Mouse (Mus musculus): ENCODE results near the gene Mapk12. TPM values are rescaled to one million over a fixed set of nuclear protein-coding genes. Genes with fewer than 3 reads are reported as not detected.

Gene Mapk12
- polyA plus RNA-seq (2015; fragmentation: Nextera tagmentation; extraction: Ambion mirVana), result 6.6 and 7.4 TPM in 2 replicates

DNA sequence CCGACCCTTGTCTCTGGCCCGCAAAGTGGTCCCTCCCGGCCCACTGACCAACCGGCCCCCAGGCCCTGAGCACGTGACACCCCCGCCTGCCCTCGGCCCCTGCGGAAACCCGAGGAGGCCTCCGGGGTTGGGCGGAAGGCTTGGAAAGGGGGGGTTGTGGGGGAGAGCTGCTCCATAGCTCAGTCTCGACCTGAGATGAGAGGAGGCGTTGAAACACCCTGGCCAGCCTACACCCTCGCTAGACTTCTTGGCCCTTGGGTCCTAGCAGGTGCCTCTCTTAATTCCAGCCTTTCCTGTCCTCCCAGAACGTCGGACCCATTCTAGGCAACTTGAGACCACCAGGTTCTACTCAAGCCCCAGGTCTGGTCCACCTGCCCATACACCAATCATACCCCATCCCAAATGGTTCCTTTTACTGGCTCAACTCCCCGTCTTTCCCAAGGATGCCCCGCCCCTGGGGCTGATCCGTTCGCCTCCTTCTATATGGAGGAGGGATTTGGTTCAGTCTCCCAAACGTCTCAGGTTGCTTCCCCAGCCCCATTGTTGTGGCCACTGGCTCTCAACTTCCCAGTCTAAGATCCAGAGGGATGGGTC is at the start of gene Mapk12:
TSS of gene Mapk12 (minus strand) at position 45 of the 594 bp plus-strand sequence.

DNA sequence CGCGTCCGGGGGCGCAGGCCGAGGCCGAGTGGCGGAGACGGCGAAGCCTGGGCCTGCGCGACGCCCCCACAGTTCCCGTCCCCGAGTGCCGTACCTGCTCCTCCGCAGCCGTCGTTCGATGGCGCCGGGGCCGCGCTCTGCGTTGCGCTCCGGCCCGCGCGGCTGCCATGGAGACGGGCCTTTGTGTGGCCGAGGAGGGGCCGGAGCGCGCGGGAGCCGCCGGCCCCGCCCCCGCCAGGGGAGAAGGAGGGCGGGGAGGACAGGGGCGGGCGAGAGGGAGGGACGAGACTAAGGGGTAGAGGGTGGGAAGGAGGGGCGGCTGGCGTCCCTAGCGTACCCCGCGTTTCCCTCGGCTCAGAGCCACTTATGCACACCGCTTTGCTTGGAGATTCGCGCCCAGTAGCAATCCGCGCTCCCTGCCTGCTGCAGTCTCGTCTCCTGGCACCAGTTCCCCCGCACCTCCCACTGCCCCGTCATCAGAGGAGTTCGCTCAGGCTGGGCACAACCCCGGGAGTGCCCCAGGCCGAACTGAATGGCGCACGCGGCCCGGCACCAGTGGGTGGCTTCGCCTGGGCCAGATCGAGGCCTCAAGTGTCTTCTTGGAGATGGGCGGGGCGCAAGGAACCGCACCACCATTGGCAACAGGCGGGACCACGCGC is 40.2 kb upstream of the Mapk12 start, which contains the start of gene Plxnb2:
TSS of gene Plxnb2 (minus strand) at position 218 of the 659 bp plus-strand sequence.

DNA sequence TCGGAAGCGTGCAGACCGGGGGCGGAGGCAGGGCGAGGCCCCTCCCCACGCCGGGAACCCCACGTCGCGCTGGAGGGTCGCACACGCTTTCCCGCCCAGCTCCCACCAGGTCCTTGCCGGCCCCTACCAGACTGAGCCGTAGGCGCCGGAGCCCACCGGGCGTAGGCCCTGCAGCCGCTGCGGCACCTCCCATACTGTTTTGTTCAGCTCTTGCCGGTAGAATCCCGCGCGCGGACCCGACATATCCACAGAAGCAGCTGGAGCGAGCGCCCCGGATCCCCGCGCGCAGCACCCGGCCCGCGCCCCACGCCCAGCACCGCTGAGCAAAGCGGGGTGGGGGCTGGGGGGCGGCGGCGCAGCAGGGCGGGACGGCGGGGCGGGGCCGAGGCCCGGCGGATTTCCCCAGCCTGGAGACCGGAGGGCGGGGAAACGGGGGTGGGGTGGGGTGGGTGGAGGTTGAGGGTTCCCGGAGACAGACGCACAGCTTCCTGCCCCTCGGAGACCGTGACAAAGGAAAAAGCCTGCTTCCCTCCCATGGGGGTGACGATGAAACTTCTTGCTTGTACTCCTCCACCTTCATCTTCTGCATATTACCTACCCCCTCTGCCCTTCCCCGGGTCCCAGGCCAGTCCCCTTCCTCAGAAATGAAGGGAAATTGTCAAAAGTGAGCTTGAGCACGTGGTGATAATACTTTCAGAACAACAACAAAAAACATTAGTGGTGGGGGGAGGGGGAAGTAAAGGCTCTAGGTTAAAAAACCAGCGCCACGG is 9.0 kb upstream of the Mapk12 start, which contains the start of gene Mapk11:
TSS of gene Mapk11 (minus strand) at position 358 of the 770 bp plus-strand sequence.

DNA sequence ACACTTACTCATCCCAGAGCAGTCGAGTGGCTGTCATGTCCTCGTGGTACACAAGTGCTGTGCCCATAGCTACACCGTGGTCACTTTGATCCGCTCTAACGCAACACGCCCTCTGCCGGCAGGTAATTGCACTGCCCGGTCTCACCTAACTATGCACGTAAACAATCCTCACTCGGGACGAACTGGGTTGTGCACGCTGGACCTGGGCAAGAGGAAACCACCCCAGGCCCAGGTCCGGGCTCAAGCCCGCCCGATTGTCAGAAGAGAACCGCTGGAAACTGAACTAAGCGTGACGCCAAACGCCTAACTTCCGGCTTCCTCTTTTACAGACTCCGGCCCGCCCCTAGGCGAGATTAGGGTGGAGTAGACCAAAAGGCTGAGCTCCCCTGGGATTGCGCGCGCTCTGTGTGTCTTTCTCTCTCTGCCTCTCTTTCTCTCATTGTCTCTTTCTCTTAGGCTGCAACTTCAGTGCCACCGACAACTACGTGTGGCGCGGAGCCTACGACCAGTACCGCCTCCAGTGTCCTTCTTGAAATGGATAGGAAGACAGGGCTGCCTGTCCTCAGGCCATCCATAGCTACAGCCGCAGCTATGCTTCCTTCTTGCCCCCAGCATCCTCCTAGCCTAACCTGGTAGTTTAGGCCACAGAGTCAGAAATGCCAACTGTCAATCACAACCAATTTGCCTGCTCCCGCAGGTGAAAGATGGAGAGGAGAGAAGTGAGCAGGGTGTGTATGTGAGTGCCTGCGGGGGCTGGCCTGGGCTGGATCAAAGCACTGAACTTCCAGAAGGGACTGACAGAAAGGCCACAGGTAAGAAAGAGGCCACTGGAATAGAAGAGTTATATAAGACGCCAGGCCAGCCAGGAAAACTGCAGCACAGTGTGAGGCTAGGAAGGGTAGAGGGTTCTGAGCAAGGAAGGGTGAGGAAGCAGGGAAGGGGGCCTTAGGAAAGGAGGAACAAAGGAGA is 11.8 kb downstream of the Mapk12 start, which contains the start of gene Hdac10:
TSS of gene Hdac10 (minus strand) at position 319 of the 969 bp plus-strand sequence.

DNA sequence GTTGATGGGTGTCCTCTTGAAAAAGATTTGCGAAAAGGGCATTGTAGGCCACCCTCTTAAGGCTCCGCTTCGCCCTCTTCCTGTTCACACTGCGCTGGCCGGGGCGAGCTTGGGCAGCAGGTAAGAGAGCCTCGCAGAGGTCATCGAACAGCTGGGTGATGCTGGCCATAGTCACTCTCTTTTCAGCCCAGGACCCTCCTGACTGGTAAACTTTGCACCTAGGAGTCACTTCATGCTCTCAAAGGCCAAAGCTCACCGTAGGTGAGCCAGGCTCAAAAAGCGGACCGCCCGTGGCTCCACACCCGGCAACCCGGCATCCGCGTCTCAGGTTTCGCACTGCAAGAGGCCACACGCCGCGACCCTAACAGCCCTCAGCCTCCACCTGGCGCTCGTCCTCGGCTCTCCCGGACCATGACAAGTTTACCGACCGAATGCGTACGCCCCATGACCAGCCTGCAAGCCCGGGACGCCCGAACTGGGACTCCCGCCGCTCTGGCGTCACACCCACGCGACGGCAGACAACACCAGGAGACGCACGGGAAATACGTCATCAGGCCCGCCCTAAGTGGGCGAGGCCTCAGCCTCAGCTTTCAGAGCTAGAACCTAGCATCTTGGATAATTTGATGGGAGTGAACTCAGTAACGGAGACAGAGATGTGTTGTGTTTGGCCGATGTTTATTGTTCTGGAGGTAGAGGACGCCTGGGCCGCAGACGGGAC is 17.7 kb downstream of the Mapk12 start, which contains the start of gene Tubgcp6:
TSS of gene Tubgcp6 (minus strand) at position 464 of the 718 bp plus-strand sequence.

DNA sequence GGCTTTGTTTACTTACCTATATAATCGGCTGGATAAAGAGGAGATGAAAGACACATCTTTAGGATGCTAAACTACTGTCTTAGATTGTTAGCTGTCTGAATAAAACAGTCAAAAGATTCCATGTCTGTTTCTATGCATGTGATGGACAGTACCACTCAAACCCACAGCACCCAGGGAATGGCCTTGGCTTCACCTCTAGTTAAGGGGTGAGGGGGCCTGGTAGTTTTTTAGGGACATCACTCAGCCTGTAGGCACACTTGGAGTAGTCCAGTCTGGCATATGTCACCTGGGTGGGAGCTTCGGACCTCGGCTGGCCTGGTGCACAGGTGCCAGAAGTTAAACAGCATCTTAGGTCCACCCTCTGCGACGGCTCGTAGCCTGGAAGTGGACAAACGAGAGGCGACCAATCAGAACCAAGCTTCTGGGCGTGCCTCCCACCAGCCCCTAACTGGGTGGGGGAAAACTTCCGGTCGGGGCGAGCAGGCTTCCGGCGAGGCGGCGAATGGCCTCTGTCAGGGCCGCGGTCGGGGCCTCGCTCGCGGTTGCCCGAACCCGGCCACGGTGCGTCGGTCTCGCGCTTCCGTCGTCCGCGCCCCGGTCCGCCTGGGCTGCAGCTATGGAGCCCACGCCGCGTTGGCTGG is 51.8 kb downstream of the Mapk12 start, which contains the start of gene Selenoo:
TSS of gene Selenoo (plus strand) at position 478 of the 641 bp plus-strand sequence.

Small RNA genes within 50 kb of the gene (microRNA-seq; reads per million reads assigned to microRNA genes)
- gene Mir6958 (ENCODE audit: borderline replicate concordance, insufficient number of aligned reads), result not detected
- gene Mir7118 (ENCODE audit: borderline replicate concordance, insufficient number of aligned reads), result not detected

Other genes with a start within 250 kb of the Mapk12 start
- not detected in 2 replicates for gene Ttll8, start 186.3 kb downstream of the Mapk12 start, polyA plus RNA-seq (2015; fragmentation: Nextera tagmentation; extraction: Ambion mirVana)
- gene Mlc1, start 161.7 kb downstream of the Mapk12 start, polyA plus RNA-seq (2015; fragmentation: Nextera tagmentation; extraction: Ambion mirVana), result 0.17 TPM in 1 of 2 replicates, not detected in the other
- gene Mov10l1, start 157.8 kb downstream of the Mapk12 start, polyA plus RNA-seq (2015; fragmentation: Nextera tagmentation; extraction: Ambion mirVana), result 1.0 TPM in 1 of 2 replicates, not detected in the other
- 0.59 and 0.96 TPM in 2 replicates for gene Panx2, start 81.0 kb downstream of the Mapk12 start, polyA plus RNA-seq (2015; fragmentation: Nextera tagmentation; extraction: Ambion mirVana)
- 30.3 and 35.1 TPM in 2 replicates for gene Trabd, start 65.6 kb downstream of the Mapk12 start, polyA plus RNA-seq (2015; fragmentation: Nextera tagmentation; extraction: Ambion mirVana)
- 18.2 and 26.4 TPM in 2 replicates for gene Selenoo, start 51.6 kb downstream of the Mapk12 start, polyA plus RNA-seq (2015; fragmentation: Nextera tagmentation; extraction: Ambion mirVana)
- 4.6 and 5.7 TPM in 2 replicates for gene Tubgcp6, start 17.6 kb downstream of the Mapk12 start, polyA plus RNA-seq (2015; fragmentation: Nextera tagmentation; extraction: Ambion mirVana)
- gene Hdac10, start 12.0 kb downstream of the Mapk12 start, polyA plus RNA-seq (2015; fragmentation: Nextera tagmentation; extraction: Ambion mirVana), result 12.6 and 15.6 TPM in 2 replicates
- 6.2 and 8.2 TPM in 2 replicates for gene Mapk11, start 8.9 kb upstream of the Mapk12 start, polyA plus RNA-seq (2015; fragmentation: Nextera tagmentation; extraction: Ambion mirVana)
- gene Plxnb2, start 40.1 kb upstream of the Mapk12 start, polyA plus RNA-seq (2015; fragmentation: Nextera tagmentation; extraction: Ambion mirVana), result 70.4 and 71.3 TPM in 2 replicates
- gene Dennd6b, start 55.8 kb upstream of the Mapk12 start, polyA plus RNA-seq (2015; fragmentation: Nextera tagmentation; extraction: Ambion mirVana), result 6.5 and 8.6 TPM in 2 replicates
- gene Ppp6r2, start 70.8 kb upstream of the Mapk12 start, polyA plus RNA-seq (2015; fragmentation: Nextera tagmentation; extraction: Ambion mirVana), result 22.2 and 28.0 TPM in 2 replicates
- 27.9 and 28.9 TPM in 2 replicates for gene Sbf1, start 174.6 kb upstream of the Mapk12 start, polyA plus RNA-seq (2015; fragmentation: Nextera tagmentation; extraction: Ambion mirVana)
- not detected in 2 replicates for gene Adm2, start 182.0 kb upstream of the Mapk12 start, polyA plus RNA-seq (2015; fragmentation: Nextera tagmentation; extraction: Ambion mirVana)
- 0.91 and 1.5 TPM in 2 replicates for gene Miox, start 193.7 kb upstream of the Mapk12 start, polyA plus RNA-seq (2015; fragmentation: Nextera tagmentation; extraction: Ambion mirVana)
- gene Lmf2, start 215.0 kb upstream of the Mapk12 start, polyA plus RNA-seq (2015; fragmentation: Nextera tagmentation; extraction: Ambion mirVana), result 29.0 and 38.5 TPM in 2 replicates
- gene Ncaph2, start 215.0 kb upstream of the Mapk12 start, polyA plus RNA-seq (2015; fragmentation: Nextera tagmentation; extraction: Ambion mirVana), result 106 and 112 TPM in 2 replicates
- gene Sco2, start 233.1 kb upstream of the Mapk12 start, polyA plus RNA-seq (2015; fragmentation: Nextera tagmentation; extraction: Ambion mirVana), result 5.9 and 6.7 TPM in 2 replicates
- 1.3 and 2.4 TPM in 2 replicates for gene Tymp, start 236.3 kb upstream of the Mapk12 start, polyA plus RNA-seq (2015; fragmentation: Nextera tagmentation; extraction: Ambion mirVana)
- gene Odf3b, start 238.6 kb upstream of the Mapk12 start, polyA plus RNA-seq (2015; fragmentation: Nextera tagmentation; extraction: Ambion mirVana), result 0.16 and 0.48 TPM in 2 replicates
- not detected in 2 replicates for gene Klhdc7b, start 244.2 kb upstream of the Mapk12 start, polyA plus RNA-seq (2015; fragmentation: Nextera tagmentation; extraction: Ambion mirVana)